Mouse (Mus musculus) heart, postnatal 0 days (tissue): ENCODE results near the gene Slc44a3. TPM values are rescaled to one million over a fixed set of nuclear protein-coding genes. Genes with fewer than 3 reads are reported as not detected.

Experiments
- ATAC-seq: fragments of 200-750 bp; cut with Nextera tagmentation; 2 replicates; pipeline ENCODE4 v1.8.0; 2017; ENCODE audit warnings: low read depth, moderate number of reproducible peaks, moderate library complexity; ENCODE audit not compliant: insufficient read depth
- DNase-seq: peaks from one replicate; pipeline ENCODE4 v3.0.0-alpha.2; 2016; ENCODE audit warnings: low spot score
- H3K27ac ChIP-seq: fragments of 300-500 bp; sonication (generic); 2 replicates; pipeline ENCODE4 v1.5.1; 2014; ENCODE audit warnings: low read depth, mild to moderate bottlenecking
- H3K27me3 ChIP-seq: fragments of 300-500 bp; sonication (generic); 2 replicates; pipeline ENCODE4 v1.6.1; 2014; ENCODE audit warnings: low read length, mixed read lengths; ENCODE audit not compliant: control insufficient read depth, insufficient read depth
- H3K36me3 ChIP-seq: fragments of 300-500 bp; sonication (generic); replicated peaks from 2 replicates; pipeline ENCODE4 v1.6.1; 2014; ENCODE audit warnings: low read length, mixed read lengths; ENCODE audit not compliant: control insufficient read depth, insufficient read depth
- H3K4me1 ChIP-seq: fragments of 300-500 bp; sonication (generic); 2 replicates; pipeline ENCODE4 v1.6.1; 2014; ENCODE audit warnings: antibody characterized with exemption; ENCODE audit not compliant: control insufficient read depth, insufficient read depth
- H3K4me2 ChIP-seq: fragments of 300-500 bp; sonication (generic); 2 replicates; pipeline ENCODE4 v1.6.1; 2014; ENCODE audit warnings: low read depth, mild to moderate bottlenecking, low read length, moderate library complexity
- H3K4me3 ChIP-seq: fragments of 300-500 bp; sonication (generic); 2 replicates; pipeline ENCODE4 v1.5.1; 2014; ENCODE audit warnings: low read depth, low read length
- H3K9ac ChIP-seq: fragments of 300-500 bp; sonication (generic); replicated peaks from 2 replicates; pipeline ENCODE4 v1.6.1; 2014; ENCODE audit warnings: low read depth, low read length, mixed read lengths
- H3K9me3 ChIP-seq: fragments of 300-500 bp; sonication (generic); replicated peaks from 2 replicates; pipeline ENCODE4 v1.6.1; 2016; ENCODE audit warnings: low read length; ENCODE audit not compliant: control insufficient read depth
- CTCF ChIP-seq: IDR thresholded peaks from 2 replicates; pipeline ENCODE4 v1.5.1; 2016; ENCODE audit warnings: antibody characterized with exemption, control low read depth, low read depth
- EP300 ChIP-seq: IDR thresholded peaks from 2 replicates; pipeline ENCODE4 v1.6.1; 2016; ENCODE audit warnings: antibody characterized with exemption, low read depth
- WGBS: fragments of 180-500 bp; shearing (Covaris S2); extraction: QIAGEN DNeasy Blood & Tissue Kit; methylation state at CpG from one replicate; pipeline ENCODE4 v1.1.7; 2014; 5-methylcytosine and 5-hydroxymethylcytosine counted together
- polyA plus RNA-seq: library from polyadenylated mRNA; unstranded; fragments of >200 nt; fragmentation: Nextera tagmentation; extraction: Ambion mirVana; gene quantifications from 2 replicates; pipeline ENCODE4 v1.2.1, GENCODE M21; 2015
- total RNA-seq: library from RNA; depleted of rRNA; stranded (reverse); fragments of >200 nt; gene quantifications from 2 replicates; pipeline ENCODE4 v1.2.3, GENCODE M21; 2014; ENCODE audit warnings: low replicate concordance

The Slc44a3 gene
- total and polyA plus RNA-seq, 2 experiments from 2014 or later = 0.79 to 6.0 TPM

- Histone ChIP-seq H3K9me3 (no peaks in the 10 kb centered on the region), H3K4me3 (no peak overlapping the region), H3K36me3 (no peaks in the 10 kb centered on the region), H3K9ac (no peak overlapping the region), H3K27ac (no peak overlapping the region), H3K4me1 (no peaks in the 10 kb centered on the region), H3K4me2 (no peak overlapping the region), H3K27me3 (no peaks in the 10 kb centered on the region)
- ATAC-seq (no peak), DNase-seq (no peak)
- WGBS = 61% methylated on average over 25 of the region's 25 CpGs
- TF ChIP-seq CTCF = no peak
- no peak for TF ChIP-seq EP300
Observed at GRCm38 (mm10) chr3:121483266-121484161, 48.7 kb downstream of the Slc44a3 start.

DNA sequence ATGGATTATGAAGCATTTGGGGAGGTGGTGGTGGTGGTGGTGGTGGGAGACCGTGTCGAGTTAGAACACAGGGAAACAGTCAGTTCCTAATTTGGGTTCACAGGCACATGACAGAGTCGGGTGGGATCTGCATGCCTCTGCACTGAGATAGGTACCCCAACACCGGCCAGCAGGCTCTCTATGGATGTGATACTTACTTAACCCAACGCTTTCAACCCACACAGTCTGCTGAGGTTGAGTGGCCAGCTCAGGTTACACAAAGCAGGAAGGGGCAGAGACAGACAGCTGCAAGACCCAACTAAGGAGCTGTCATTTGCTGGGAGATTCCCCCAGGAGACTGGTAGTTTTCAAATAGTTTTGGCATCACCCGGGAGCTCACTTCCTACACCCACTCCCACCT, 50.6 kb downstream of the Slc44a3 start:
- no peak for ATAC-seq
- H3K4me1 ChIP-seq = no peaks in the 10 kb centered on the region
- H3K27me3 ChIP-seq = no peaks in the 10 kb centered on the region
- DNase-seq = no peak
- TF ChIP-seq EP300 = no peak
- no peak for TF ChIP-seq CTCF
- no peak overlapping the region for H3K4me2 ChIP-seq
- H3K4me3 ChIP-seq = no peak overlapping the region
- WGBS = 24% methylated on average over 6 of the region's 6 CpGs
- no peaks in the 10 kb centered on the region for H3K9me3 ChIP-seq
- H3K36me3 ChIP-seq = no peaks in the 10 kb centered on the region
- no peak overlapping the region for H3K9ac ChIP-seq
- H3K27ac ChIP-seq = no peak overlapping the region

DNA sequence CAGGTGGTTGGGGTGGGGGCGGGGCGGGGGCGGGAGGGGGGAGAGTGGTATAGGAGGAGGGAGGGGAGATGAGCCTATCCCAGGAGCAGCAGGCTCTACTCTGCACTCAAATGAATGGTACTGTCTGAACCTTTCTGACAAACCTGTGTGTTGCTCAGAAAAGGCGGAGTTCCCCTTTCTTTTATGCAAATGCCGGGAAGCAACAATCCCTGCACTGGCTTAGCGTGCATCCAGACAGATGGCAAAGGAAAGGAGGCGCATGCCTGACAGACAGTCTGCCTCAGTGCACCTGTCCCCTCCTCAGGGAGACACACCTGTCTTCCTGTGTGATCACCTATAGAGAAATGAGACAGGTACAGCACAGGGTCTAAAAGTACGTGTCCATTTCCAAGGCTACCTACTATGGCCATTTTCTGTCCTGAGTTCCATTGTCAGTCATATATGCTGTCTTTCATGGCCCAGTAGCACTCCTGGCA, 51.2 kb downstream of the Slc44a3 start:
- Histone ChIP-seq H3K36me3 (no peaks in the 10 kb centered on the region), H3K4me2 (no peak overlapping the region), H3K9me3 (no peaks in the 10 kb centered on the region), H3K4me1 (no peaks in the 10 kb centered on the region), H3K27me3 (no peaks in the 10 kb centered on the region), H3K4me3 (no peak overlapping the region), H3K27ac (no peak overlapping the region), H3K9ac (no peak overlapping the region)
- DNase-seq (no peak), ATAC-seq (no peak)
- TF ChIP-seq EP300 = no peak
- TF ChIP-seq CTCF = no peak
- 79% methylated on average over 8 of the region's 8 CpGs for WGBS

GRCm38 (mm10) chr3:121480030-121480960, 51.9 kb downstream of the Slc44a3 start:
- Histone ChIP-seq H3K27ac (no peak overlapping the region), H3K36me3 (no peaks in the 10 kb centered on the region), H3K4me2 (no peak overlapping the region), H3K9ac (no peak overlapping the region), H3K9me3 (no peaks in the 10 kb centered on the region), H3K27me3 (no peaks in the 10 kb centered on the region), H3K4me3 (no peak overlapping the region), H3K4me1 (no peaks in the 10 kb centered on the region)
- no peak for DNase-seq
- WGBS = 68% methylated on average over 26 of the region's 26 CpGs
- ATAC-seq = no peak
- no peak for TF ChIP-seq CTCF
- no peak for TF ChIP-seq EP300

DNA sequence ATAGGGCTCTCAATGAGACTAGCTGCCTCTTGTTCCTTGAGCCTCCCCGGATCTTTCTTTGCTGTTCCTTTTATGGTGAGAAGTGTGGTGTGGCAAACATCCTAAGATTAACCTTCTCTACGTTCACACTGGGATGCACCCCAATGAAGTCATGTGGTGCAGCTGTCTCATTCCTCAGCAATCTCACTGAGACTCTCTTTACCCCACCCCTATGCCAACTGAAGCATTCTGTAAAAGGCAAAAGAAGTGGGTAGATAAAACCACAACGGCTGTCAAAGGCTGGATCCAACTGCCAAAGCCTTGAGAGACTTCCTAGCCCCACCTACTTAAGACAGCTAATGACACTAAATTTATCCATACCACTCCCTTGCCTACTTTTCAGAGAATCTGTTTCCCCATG, 57.5 kb downstream of the Slc44a3 start:
- ATAC-seq (no peak), DNase-seq (no peak)
- no peak overlapping the region for H3K4me3 ChIP-seq
- no peaks in the 10 kb centered on the region for H3K9me3 ChIP-seq
- 0 out of 2 replicates have a peak, but pooled peaks cover 4% of the 10 kb centered on the region for H3K4me1 ChIP-seq
- H3K27ac ChIP-seq = no peak overlapping the region
- TF ChIP-seq CTCF (no peak), EP300 (no peak)
- 45% methylated on average over 3 of the region's 3 CpGs for WGBS
- H3K36me3 ChIP-seq = no peaks in the 10 kb centered on the region
- no peaks in the 10 kb centered on the region for H3K27me3 ChIP-seq
- no peak overlapping the region for H3K4me2 ChIP-seq
- H3K9ac ChIP-seq = no peak overlapping the region
